Mouse (Mus musculus) olfactory bulb, adult 2 months (tissue): Measurements from ENCODE around the gene Tnfrsf14. TPM values are rescaled to one million over a fixed set of nuclear protein-coding genes. Genes with fewer than 3 reads are reported as not detected.

Source experiments
- H3K27ac ChIP-seq: fragments of 200-500 bp; 2 replicates; pipeline ENCODE4 v1.5.1; 2012; ENCODE audit warnings: low read depth, low read length; ENCODE audit not compliant: insufficient read depth
- H3K4me1 ChIP-seq: fragments of 200-500 bp; 2 replicates; pipeline ENCODE4 v1.6.1; 2012; ENCODE audit warnings: low read length; ENCODE audit not compliant: control insufficient read depth, insufficient read depth
- H3K4me3 ChIP-seq: fragments of 200-500 bp; 2 replicates; pipeline ENCODE4 v1.5.1; 2012; ENCODE audit warnings: mild to moderate bottlenecking, low read depth, low read length, moderate library complexity; ENCODE audit not compliant: insufficient read depth
- CTCF ChIP-seq: fragments of 200-500 bp; IDR thresholded peaks from 2 replicates; pipeline ENCODE4 v1.5.1; 2012; ENCODE audit warnings: low read depth, mild to moderate bottlenecking, low read length, moderate library complexity; ENCODE audit not compliant: insufficient read depth
- POLR2A ChIP-seq: fragments of 200-500 bp; IDR thresholded peaks from 2 replicates; pipeline ENCODE4 v1.6.1; 2012; ENCODE audit warnings: mild to moderate bottlenecking, low read depth, low read length, moderate library complexity; ENCODE audit not compliant: insufficient read depth
- WGBS: fragments of 180-500 bp; shearing (Covaris S2); methylation state at CpG from one replicate; pipeline ENCODE4 v1.1.7; 2018; 5-methylcytosine and 5-hydroxymethylcytosine counted together
- polyA plus RNA-seq: library from polyadenylated mRNA; stranded (reverse); fragments of >200 nt; gene quantifications from 2 replicates; pipeline ENCODE4 v1.2.4, GENCODE M21; 2012; ENCODE audit warnings: low replicate concordance; ENCODE audit not compliant: missing spikeins, insufficient read depth, insufficient read length

Tnfrsf14 gene
- polyA plus RNA-seq, 1 experiment: not detected

GRCm38 (mm10) chr4:154890887-154891286, 37.5 kb downstream of the Tnfrsf14 start:
- no peak overlapping the region for H3K4me3 ChIP-seq
- 90% methylated on average over 14 of the region's 14 CpGs for WGBS
- TF ChIP-seq CTCF (no peak), POLR2A (no peak)
- no peak overlapping the region for H3K27ac ChIP-seq
- H3K4me1 ChIP-seq: no peaks in the 10 kb centered on the region

GRCm38 (mm10) chr4:154887593-154888250, 40.6 kb downstream of the Tnfrsf14 start:
- TF ChIP-seq CTCF (no peak), POLR2A (no peak)
- 83% methylated on average over 15 of the region's 15 CpGs for WGBS
- Histone ChIP-seq H3K4me3 (no peak overlapping the region), H3K4me1 (no peaks in the 10 kb centered on the region), H3K27ac (no peak overlapping the region)

DNA sequence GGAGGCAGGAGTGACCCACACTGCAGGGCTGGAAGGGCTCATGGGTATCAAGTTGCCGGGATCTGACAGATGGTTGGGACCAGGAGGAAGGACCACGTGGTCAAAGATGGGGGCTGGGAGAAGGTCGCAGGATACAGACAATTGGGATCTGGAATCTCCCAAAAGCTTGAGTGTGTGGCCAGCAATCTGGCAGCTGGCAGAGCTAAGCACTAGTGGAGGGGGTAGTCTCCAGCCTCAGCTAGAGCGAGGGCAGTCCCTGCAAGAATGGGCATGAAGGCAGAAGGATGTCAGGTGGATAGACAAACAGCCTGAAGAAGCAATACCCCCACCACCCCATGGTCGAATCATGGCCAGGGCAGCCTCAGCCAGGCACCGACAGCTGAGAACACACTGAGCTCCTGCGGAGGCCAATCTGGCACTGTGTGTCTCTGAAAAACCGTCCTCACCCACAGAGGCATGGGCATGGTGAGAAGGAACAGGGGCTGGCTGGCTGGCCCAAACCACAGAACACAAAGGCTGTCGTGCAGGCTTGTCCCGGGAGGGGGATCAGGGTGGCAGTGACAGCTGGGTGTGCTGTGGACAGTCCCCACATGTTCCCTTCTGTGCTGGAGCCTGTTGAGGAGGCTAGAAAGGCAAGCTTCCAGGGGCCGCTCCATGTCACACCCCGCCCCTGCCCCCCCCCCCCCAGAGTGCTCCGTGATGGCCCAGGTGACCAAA, 41.3 kb downstream of the Tnfrsf14 start:
- WGBS: 71% methylated on average over 13 of the region's 13 CpGs
- TF ChIP-seq CTCF (no peak), POLR2A (no peak)
- H3K4me3 ChIP-seq: no peak overlapping the region
- no peak overlapping the region for H3K27ac ChIP-seq
- H3K4me1 ChIP-seq: no peaks in the 10 kb centered on the region

DNA sequence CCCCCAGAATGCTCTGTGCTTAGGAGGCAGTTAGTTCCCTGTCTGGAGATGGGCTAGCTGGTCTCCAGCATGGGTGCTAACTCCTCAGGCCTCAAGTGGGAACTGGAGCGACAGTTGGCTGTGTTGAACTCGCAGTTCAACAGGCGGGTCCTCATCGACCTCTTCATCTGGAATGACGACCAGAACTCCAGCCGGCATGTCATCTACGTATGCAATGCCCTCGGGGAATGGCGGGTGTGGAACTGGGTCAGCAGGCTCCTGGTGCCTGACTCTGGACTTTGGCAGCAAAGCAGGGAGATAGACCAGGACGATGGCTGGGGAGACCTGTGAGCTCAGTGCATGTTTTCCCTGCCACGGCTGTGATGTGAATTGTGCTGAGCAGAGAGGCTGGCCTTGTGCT, 42.9 kb downstream of the Tnfrsf14 start:
- H3K4me3 ChIP-seq: no peak overlapping the region
- TF ChIP-seq POLR2A (no peak), CTCF (no peak)
- whole genome bisulfite sequencing: 87% methylated on average over 11 of the region's 11 CpGs

GRCm38 (mm10) chr4:154882014-154882659, 46.2 kb downstream of the Tnfrsf14 start:
- Histone ChIP-seq H3K4me3 (no peak overlapping the region), H3K4me1 (no peaks in the 10 kb centered on the region), H3K27ac (no peak overlapping the region)
- no peak for TF ChIP-seq POLR2A
- no peak for TF ChIP-seq CTCF
- 26% methylated on average over 14 of the region's 14 CpGs for WGBS

More for the DNA sequence above, 42.9 kb downstream of the Tnfrsf14 start:
- H3K27ac ChIP-seq: no peak overlapping the region
- no peaks in the 10 kb centered on the region for H3K4me1 ChIP-seq

DNA sequence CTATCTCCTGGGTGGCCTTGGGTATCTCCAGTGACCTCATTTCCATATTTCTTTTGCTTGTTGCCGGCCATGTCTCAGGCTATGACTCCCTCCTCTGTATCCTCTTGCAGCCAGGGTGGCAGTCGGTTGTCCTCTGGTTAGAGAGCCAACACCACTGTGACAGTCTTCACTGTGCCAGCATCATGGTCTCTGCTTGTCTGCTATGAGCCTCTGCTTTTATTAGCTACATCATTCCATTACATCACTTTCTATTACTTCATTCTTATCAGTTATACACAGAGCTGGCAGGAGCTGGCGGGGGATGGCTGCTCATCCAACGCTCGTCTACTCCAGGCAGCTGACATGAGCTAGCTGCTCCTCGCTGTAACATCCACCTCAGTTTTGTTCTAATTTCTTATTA, 47.6 kb downstream of the Tnfrsf14 start:
- no peak overlapping the region for H3K4me3 ChIP-seq
- no peak overlapping the region for H3K27ac ChIP-seq
- WGBS: 79% methylated on average over 6 of the region's 6 CpGs
- H3K4me1 ChIP-seq: no peaks in the 10 kb centered on the region
- no peak for TF ChIP-seq CTCF
- no peak for TF ChIP-seq POLR2A

GRCm38 (mm10) chr4:154877864-154878548, 50.4 kb downstream of the Tnfrsf14 start:
- TF ChIP-seq CTCF: peak; percentile 82
- 0 out of 2 replicates have a peak, but pooled peaks have one; percentile 35 for TF ChIP-seq POLR2A
- no peaks in the 10 kb centered on the region for H3K4me1 ChIP-seq
- peak overlapping the region; percentile 38 for H3K4me3 ChIP-seq
- H3K27ac ChIP-seq: peak overlapping the region; percentile 46; the same call in 1 of the 2 replicates
- WGBS: 11% methylated on average over 18 of the region's 18 CpGs

DNA sequence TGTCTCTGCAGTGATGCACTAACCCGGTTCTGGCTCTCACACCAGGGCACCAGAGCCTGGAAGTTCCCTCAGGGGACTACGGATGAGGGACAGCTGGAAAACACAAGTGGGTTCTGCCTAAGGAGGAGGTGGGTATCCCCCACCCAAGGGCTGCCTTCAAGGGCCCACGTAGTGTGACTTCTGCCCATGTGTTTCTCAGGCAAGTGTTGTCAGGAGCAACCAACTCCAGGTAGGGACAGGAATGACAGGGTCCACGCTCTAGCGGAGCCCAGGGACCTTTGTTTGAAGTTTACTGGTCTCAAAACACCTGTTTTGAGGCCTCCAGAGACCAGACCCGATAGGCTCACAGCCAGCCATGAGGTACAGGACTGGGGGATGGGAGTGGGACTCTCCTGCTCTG, 55.2 kb downstream of the Tnfrsf14 start:
- Histone ChIP-seq H3K27ac (no peak overlapping the region), H3K4me3 (no peak overlapping the region), H3K4me1 (peaks cover 8% of the 10 kb centered on the region)
- TF ChIP-seq CTCF (no peak), POLR2A (no peak)
- 79% methylated on average over 6 of the region's 6 CpGs for WGBS

Other genes with a start within 250 kb of the Tnfrsf14 start
- not detected in 2 replicates for gene Ttc34, start 91.1 kb downstream of the Tnfrsf14 start, polyA plus RNA-seq
- not detected in 2 replicates for gene Mmel1, start 59.0 kb downstream of the Tnfrsf14 start, polyA plus RNA-seq
- not detected in 2 replicates for gene Fam213b, start 29.4 kb downstream of the Tnfrsf14 start, polyA plus RNA-seq
- not detected in 2 replicates for gene Hes5, start 32.4 kb upstream of the Tnfrsf14 start, polyA plus RNA-seq
- not detected in 2 replicates for gene Pank4, start 35.6 kb upstream of the Tnfrsf14 start, polyA plus RNA-seq
- not detected in 2 replicates for gene Plch2, start 128.2 kb upstream of the Tnfrsf14 start, polyA plus RNA-seq
- gene Pex10, start 138.5 kb upstream of the Tnfrsf14 start, polyA plus RNA-seq: not detected in 2 replicates
- not detected in 2 replicates for gene Rer1, start 157.8 kb upstream of the Tnfrsf14 start, polyA plus RNA-seq
- not detected in 2 replicates for gene Morn1, start 158.0 kb upstream of the Tnfrsf14 start, polyA plus RNA-seq